Mouse (Mus musculus) fibroblast of lung, adult 2 months (primary cell): ENCODE measurements around the gene Nrsn2.

Source experiments
- DNase-seq: peaks from one replicate; pipeline ENCODE4 v3.0.0-alpha.2; 2011; ENCODE audit warnings: low read depth

Gene Nrsn2

GRCm38 (mm10) chr2:152343329-152344213 lies 32.9 kb downstream of the Nrsn2 start, which contains the start of gene Trib3:
Trib3 (minus strand) TSS chr2:152344032.
- DNase-seq = no peak

- no peak for DNase-seq
Measured at GRCm38 (mm10) chr2:152339631-152340179, 36.7 kb downstream of the Nrsn2 start.

GRCm38 (mm10) chr2:152338319-152338718 lies 38.1 kb downstream of the Nrsn2 start:
- DNase-seq = no peak

GRCm38 (mm10) chr2:152337591-152338212 lies 38.7 kb downstream of the Nrsn2 start:
- DNase-seq = no peak

- DNase-seq = no peak
Measured at GRCm38 (mm10) chr2:152336856-152337255, 39.6 kb downstream of the Nrsn2 start.

GRCm38 (mm10) chr2:152335289-152335820 lies 41.1 kb downstream of the Nrsn2 start:
- DNase-seq = no peak

- no peak for DNase-seq
Measured at GRCm38 (mm10) chr2:152333345-152334006, 43.0 kb downstream of the Nrsn2 start.

- DNase-seq = no peak
Measured at GRCm38 (mm10) chr2:152332101-152332825, 44.2 kb downstream of the Nrsn2 start, which contains the start of gene Rbck1. Rbck1 (minus strand) TSS chr2:152332653.

- DNase-seq = no peak
Measured at GRCm38 (mm10) chr2:152330858-152331423, 45.5 kb downstream of the Nrsn2 start.

- DNase-seq = no peak
Measured at GRCm38 (mm10) chr2:152327980-152328379, 48.5 kb downstream of the Nrsn2 start.

GRCm38 (mm10) chr2:152326654-152327053 lies 49.8 kb downstream of the Nrsn2 start:
- DNase-seq = no peak

- no peak for DNase-seq
Measured at GRCm38 (mm10) chr2:152326157-152326556, 50.3 kb downstream of the Nrsn2 start.

- DNase-seq = no peak
Measured at GRCm38 (mm10) chr2:152324842-152325241, 51.6 kb downstream of the Nrsn2 start.

- no peak for DNase-seq
Measured at GRCm38 (mm10) chr2:152323971-152324370, 52.5 kb downstream of the Nrsn2 start.

GRCm38 (mm10) chr2:152322198-152322597 lies 54.2 kb downstream of the Nrsn2 start:
- no peak for DNase-seq

- no peak for DNase-seq
Measured at GRCm38 (mm10) chr2:152321558-152321957, 54.9 kb downstream of the Nrsn2 start.
